Mouse (Mus musculus): Measurements from ENCODE around the gene Gm17622.

DNA sequence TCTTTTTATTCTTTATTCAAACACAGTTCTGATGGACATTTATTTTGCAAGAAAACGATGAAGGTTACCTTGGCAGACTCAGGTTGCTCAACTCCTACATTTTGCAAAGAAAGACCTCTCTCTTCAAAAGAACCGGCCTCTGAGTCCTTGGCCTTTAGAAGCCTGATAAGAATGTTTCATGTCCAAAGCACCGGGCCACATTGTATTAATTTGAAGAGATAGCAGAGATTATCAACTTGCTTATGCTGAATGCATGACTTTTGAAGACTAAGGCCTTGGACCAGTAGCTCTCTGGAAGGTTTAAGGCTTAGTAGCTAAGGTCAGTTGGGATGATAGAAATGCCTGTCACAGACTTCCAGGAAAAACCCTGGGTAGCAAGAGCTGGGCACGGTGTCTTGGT is 13.3 kb upstream of the Gm17622 start:
- TF ChIP-seq POLR2A (IDR thresholded peaks at IDR 0.05; ENCODE audit: extremely low read depth, insufficient read depth, low read length) = no peak
- TF ChIP-seq CTCF (IDR thresholded peaks at IDR 0.05; ENCODE audit: extremely low read depth, insufficient read depth, low read length) = no peak
